16 mouse cellular contexts compared by ENCODE assay signal in the genomic region with DNA sequence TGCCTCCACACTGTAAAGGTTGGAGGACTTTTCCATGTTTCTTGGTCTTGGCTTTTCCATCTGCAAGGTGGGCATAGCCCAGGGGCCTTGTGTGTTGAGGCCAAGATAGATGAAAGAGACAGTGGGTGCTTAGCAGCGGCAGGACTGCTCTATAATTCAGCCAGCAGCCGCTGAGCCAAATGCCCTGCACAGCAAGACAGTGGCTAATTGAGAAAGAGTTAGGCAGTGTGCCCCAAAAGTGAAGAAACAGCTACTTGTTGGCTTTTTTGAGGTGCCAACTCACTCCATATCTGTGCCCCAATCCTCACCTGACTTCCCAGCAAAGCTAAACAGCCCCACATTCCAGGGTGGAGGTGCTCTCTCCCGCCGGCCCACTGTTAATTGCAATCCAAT. TPM values are rescaled to one million over a fixed set of nuclear protein-coding genes. Genes with fewer than 3 reads are reported as not detected.
A peak's percentile ranks its signal among the peaks of the same experiment; 100 is the strongest.
DNase-seq lines count a peak whose midpoint lies in the region; ATAC-seq and TF ChIP-seq lines count a peak whose summit lies in the region.
"Had no signal": no experiment of that assay in that cellular context is flagged by ENCODE, and none has a peak within 500 bp of the region (broad histone marks: within the 10 kb centered on the region; RNA-seq: fewer than 3 reads in every experiment).

No protein-coding gene starts in this region.

- WGBS in forebrain, postnatal 0 days = 58% methylated on average over 4 of the region's 4 CpGs
- WGBS in forebrain, embryonic 10.5 days = 79% methylated on average over 4 of the region's 4 CpGs
- WGBS in lung, embryonic 14.5 days = 55% methylated on average over 4 of the region's 4 CpGs
- 48% methylated on average over 4 of the region's 4 CpGs for WGBS in neural tube, embryonic 13.5 days

- no peak for DNase-seq in forebrain, postnatal 0 days
- no peak for DNase-seq in forebrain, embryonic 10.5 days (ENCODE audit: extremely low spot score, low spot score)
- no peak for DNase-seq in lung, embryonic 14.5 days
- no peak for DNase-seq in lung, postnatal 10 days
- DNase-seq in adrenal gland, postnatal 14 days = peak; percentile 52
- DNase-seq in ovary, postnatal 36 days (ENCODE audit: low spot score) = no peak
- DNase-seq: cerebellum, adult 9-11 months; gastrocnemius, postnatal 14 days; heart, postnatal 36 days; kidney, adult 18-20 months; kidney, postnatal 25 days; lung, adult 2 months; right cerebral cortex, postnatal 4 days; thymus, postnatal 14 days had no signal

- H3K27me3 ChIP-seq in forebrain, postnatal 0 days (ENCODE audit: insufficient read depth, low read length) = no peaks in the 10 kb centered on the region
- H3K27me3 ChIP-seq in forebrain, embryonic 10.5 days (ENCODE audit: poor library complexity, severe bottlenecking) = no peaks in the 10 kb centered on the region; the same call in 1 of the 2 replicates
- no peaks in the 10 kb centered on the region for H3K27me3 ChIP-seq in lung, embryonic 14.5 days (ENCODE audit: insufficient read depth, low read length)
- no peaks in the 10 kb centered on the region for H3K27me3 ChIP-seq in neural tube, embryonic 13.5 days
- H3K27me3 ChIP-seq: hindbrain, embryonic 15.5 days had no signal

- no peak overlapping the region for H3K4me3 ChIP-seq in forebrain, postnatal 0 days (ENCODE audit: low read depth, low read length)
- H3K4me3 ChIP-seq in forebrain, embryonic 10.5 days = no peak overlapping the region
- H3K4me3 ChIP-seq in lung, embryonic 14.5 days (ENCODE audit: low read depth, low read length) = no peak overlapping the region
- no peak overlapping the region for H3K4me3 ChIP-seq in neural tube, embryonic 13.5 days
- H3K4me3 ChIP-seq: hindbrain, embryonic 15.5 days had no signal

- H3K27ac ChIP-seq in forebrain, postnatal 0 days (ENCODE audit: low read depth, low read length) = 0 out of 2 replicates have a peak overlapping the region, but pooled peaks have one; percentile 21
- no peak overlapping the region for H3K27ac ChIP-seq in forebrain, embryonic 10.5 days
- peak overlapping the region; percentile 72; the same call in 1 of the 2 replicates for H3K27ac ChIP-seq in lung, embryonic 14.5 days (ENCODE audit: low read depth)
- H3K27ac ChIP-seq in neural tube, embryonic 13.5 days (replicated peaks) = peak overlapping the region; percentile 6
- H3K27ac ChIP-seq: hindbrain, embryonic 15.5 days had no signal

- H3K36me3 ChIP-seq in forebrain, postnatal 0 days (ENCODE audit: insufficient read depth) = no peaks in the 10 kb centered on the region
- no peaks in the 10 kb centered on the region for H3K36me3 ChIP-seq in forebrain, embryonic 10.5 days (replicated peaks)
- no peaks in the 10 kb centered on the region for H3K36me3 ChIP-seq in lung, embryonic 14.5 days (ENCODE audit: insufficient read depth)
- no peaks in the 10 kb centered on the region for H3K36me3 ChIP-seq in neural tube, embryonic 13.5 days
- H3K36me3 ChIP-seq: hindbrain, embryonic 15.5 days had no signal

- H3K4me1 ChIP-seq in forebrain, postnatal 0 days (ENCODE audit: insufficient read depth) = 0 out of 2 replicates have a peak, but pooled peaks cover 16% of the 10 kb centered on the region
- peaks cover 34% of the 10 kb centered on the region for H3K4me1 ChIP-seq in forebrain, embryonic 10.5 days
- H3K4me1 ChIP-seq in lung, embryonic 14.5 days (ENCODE audit: insufficient read depth) = peaks cover 47% of the 10 kb centered on the region
- H3K4me1 ChIP-seq in neural tube, embryonic 13.5 days (replicated peaks) = peaks cover 46% of the 10 kb centered on the region

- no peak overlapping the region for H3K4me2 ChIP-seq in forebrain, postnatal 0 days (ENCODE audit: low read depth)
- H3K4me2 ChIP-seq in lung, embryonic 14.5 days = peak overlapping the region; percentile 19; the same call in 1 of the 2 replicates
- no peak overlapping the region for H3K4me2 ChIP-seq in neural tube, embryonic 13.5 days

- H3K9ac ChIP-seq in forebrain, postnatal 0 days = no peak overlapping the region
- no peak overlapping the region for H3K9ac ChIP-seq in lung, embryonic 14.5 days
- no peak overlapping the region for H3K9ac ChIP-seq in neural tube, embryonic 13.5 days
- H3K9ac ChIP-seq: hindbrain, embryonic 15.5 days had no signal

- ATAC-seq in forebrain, postnatal 0 days = peak; percentile 42
- no peak for ATAC-seq in lung, embryonic 14.5 days (ENCODE audit: insufficient read depth)
- ATAC-seq in neural tube, embryonic 13.5 days (ENCODE audit: low read depth) = no peak

- no peaks in the 10 kb centered on the region for H3K9me3 ChIP-seq in forebrain, postnatal 0 days (ENCODE audit: low read length)
- H3K9me3 ChIP-seq in forebrain, embryonic 10.5 days = no peaks in the 10 kb centered on the region
- no peaks in the 10 kb centered on the region for H3K9me3 ChIP-seq in lung, embryonic 14.5 days (ENCODE audit: low read depth, low read length)
- H3K9me3 ChIP-seq in neural tube, embryonic 13.5 days = no peaks in the 10 kb centered on the region
- H3K9me3 ChIP-seq: hindbrain, embryonic 15.5 days had no signal

- TF ChIP-seq CTCF in forebrain, postnatal 0 days (IDR thresholded peaks at IDR 0.05; ENCODE audit: low read depth) = no peak
- no peak for TF ChIP-seq CTCF in lung, embryonic 14.5 days (IDR thresholded peaks at IDR 0.05; ENCODE audit: low read depth)

RNA-seq across cellular contexts. Expression of a gene that starts 57.4 kb away (rescaled TPM):
- total RNA-seq in forebrain, postnatal 0 days (2014; rRNA removed) = 5.7 and 5.8 TPM in 2 replicates
- polyA plus RNA-seq in forebrain, postnatal 0 days (2015; fragmentation: Nextera tagmentation; extraction: Ambion mirVana) = 8.7 and 9.0 TPM in 2 replicates
- 58.0 and 58.9 TPM in 2 replicates for polyA plus RNA-seq in forebrain, embryonic 10.5 days (2016; fragmentation: Nextera tagmentation; extraction: Ambion mirVana)
- polyA plus RNA-seq in lung, embryonic 14.5 days (2014; fragmentation: Nextera tagmentation; extraction: Ambion mirVana) = 32.6 and 36.4 TPM in 2 replicates
- total RNA-seq in adrenal gland, postnatal 14 days (2021) = 5.3 and 5.9 TPM in 2 replicates
- 11.7 and 12.9 TPM in 2 replicates for polyA plus RNA-seq in neural tube, embryonic 13.5 days (2015; fragmentation: Nextera tagmentation; extraction: Ambion mirVana)
